Mouse (Mus musculus) ES-E14 (cell line): ENCODE measurements around the gene Prkaa1. TPM values are rescaled to one million over a fixed set of nuclear protein-coding genes. Genes with fewer than 3 reads are reported as not detected.

ENCODE experiments used
- DNase-seq: peaks from one replicate; pipeline ENCODE4 v3.0.0-alpha.2; 2013; ENCODE audit warnings: low read depth, low spot score
- H3K27ac ChIP-seq: 2 replicates; pipeline ENCODE4 v1.5.1; 2012; ENCODE audit warnings: low read depth, mild to moderate bottlenecking, low read length, moderate library complexity, mixed read lengths; ENCODE audit not compliant: poor library complexity, insufficient read depth, severe bottlenecking
- H3K36me3 ChIP-seq: 2 replicates; pipeline ENCODE4 v1.6.1; 2012; ENCODE audit warnings: mild to moderate bottlenecking, low read length, moderate library complexity, mixed read lengths; ENCODE audit not compliant: control insufficient read depth, poor library complexity, insufficient read depth, severe bottlenecking
- H3K4me1 ChIP-seq, 2 experiments: fragments of 150-350 bp in 1 of 2; sonication (generic) in 1 of 2; 2 replicates each; pipeline ENCODE4 v1.6.1; 2012; ENCODE audit warnings: low read length in 2 of 2, mild to moderate bottlenecking in 1 of 2, mixed read lengths in 1 of 2; ENCODE audit not compliant: control insufficient read depth in 2 of 2, insufficient read depth in 2 of 2, poor library complexity in 1 of 2
- H3K4me3 ChIP-seq, 2 experiments: fragments of 150-350 bp in 1 of 2; sonication (generic) in 1 of 2; 2 replicates each; pipeline ENCODE4 v1.5.1; 2012; ENCODE audit warnings: low read length in 2 of 2, low read depth in 1 of 2, mild to moderate bottlenecking in 1 of 2, mixed read lengths in 1 of 2; ENCODE audit not compliant: insufficient read depth in 1 of 2, poor library complexity in 1 of 2, severe bottlenecking in 1 of 2
- H3K9ac ChIP-seq: 2 replicates; pipeline ENCODE4 v1.6.1; 2012; ENCODE audit warnings: low read depth, mild to moderate bottlenecking, low read length, mixed read lengths; ENCODE audit not compliant: poor library complexity, insufficient read depth, severe bottlenecking
- H3K9me3 ChIP-seq: fragments of 150-350 bp; sonication (generic); 2 replicates; pipeline ENCODE4 v1.6.1; 2012; ENCODE audit warnings: low read depth, mild to moderate bottlenecking, low read length; ENCODE audit not compliant: control insufficient read depth, insufficient read depth
- CHD2 ChIP-seq: IDR thresholded peaks from 2 replicates; pipeline ENCODE4 v1.6.1; 2014; ENCODE audit warnings: mild to moderate bottlenecking, low read depth, low read length, inconsistent platforms
- HCFC1 ChIP-seq: IDR thresholded peaks from 2 replicates; pipeline ENCODE4 v1.6.1; 2012; ENCODE audit warnings: low read length, inconsistent platforms, borderline replicate concordance; ENCODE audit not compliant: insufficient read depth
- MAFK ChIP-seq: IDR thresholded peaks from 2 replicates; pipeline ENCODE4 v1.6.1; 2014; ENCODE audit warnings: mild to moderate bottlenecking, low read depth, low read length, inconsistent platforms; ENCODE audit not compliant: insufficient read depth
- ZC3H11A ChIP-seq: IDR thresholded peaks from 2 replicates; pipeline ENCODE4 v1.6.1; 2012; ENCODE audit warnings: low read depth, mild to moderate bottlenecking, inconsistent platforms, low read length, borderline replicate concordance
- ZNF384 ChIP-seq: IDR thresholded peaks from 2 replicates; pipeline ENCODE4 v1.6.1; 2012; ENCODE audit warnings: low read depth, low read length, inconsistent platforms
- in situ Hi-C, 2 experiments: fragments of 600-800 bp; cut with MboI; formaldehyde crosslinking; loops; one replicate each; pipeline ENCODE4 v1.15.1; 2025; ENCODE audit warnings: low sequenced_read_pairs in 2 of 2, inconsistent platforms in 1 of 2; ENCODE audit not compliant: unreplicated experiment in 2 of 2
- total RNA-seq: library from RNA; depleted of rRNA; stranded (reverse); fragments of 300-350 nt; gene quantifications from 2 replicates; pipeline ENCODE4 v1.2.3, GENCODE M21; 2012

Prkaa1 gene
- total RNA-seq, 1 experiment = 12.9 TPM

- no peak overlapping the region for H3K27ac ChIP-seq
- H3K9me3 ChIP-seq = no peaks in the 10 kb centered on the region
- TF ChIP-seq MAFK = no peak
- TF ChIP-seq CHD2 = no peak
- TF ChIP-seq HCFC1 = no peak
- no peak for TF ChIP-seq ZNF384
- no peak overlapping the region for H3K9ac ChIP-seq
- in situ Hi-C loops = no loop called here
- no peak overlapping the region for H3K4me3 ChIP-seq
- 0 out of 2 replicates have a peak, but pooled peaks cover 2% of the 10 kb centered on the region for H3K36me3 ChIP-seq
- no peak for DNase-seq
- H3K4me1 ChIP-seq = peaks cover 4% of the 10 kb centered on the region in 2 experiments
These were observed 11.0 kb downstream of the Prkaa1 start for GRCm38 (mm10) chr15:5154621-5155020.

- in situ Hi-C loops = no loop called here
- H3K4me1 ChIP-seq = peaks cover 4% of the 10 kb centered on the region in 2 experiments
- no peak for DNase-seq
- H3K4me3 ChIP-seq = no peak overlapping the region
- no peaks in the 10 kb centered on the region for H3K9me3 ChIP-seq
- H3K27ac ChIP-seq = no peak overlapping the region
- H3K36me3 ChIP-seq = 0 out of 2 replicates have a peak, but pooled peaks cover 2% of the 10 kb centered on the region
- H3K9ac ChIP-seq = no peak overlapping the region
- no peak for TF ChIP-seq ZC3H11A
These were observed 11.4 kb downstream of the Prkaa1 start for GRCm38 (mm10) chr15:5155093-5155492.

- no peak overlapping the region for H3K9ac ChIP-seq
- no peak for DNase-seq
- in situ Hi-C loops = no loop called here
- H3K36me3 ChIP-seq = 0 out of 2 replicates have a peak, but pooled peaks cover 2% of the 10 kb centered on the region
- no peaks in the 10 kb centered on the region for H3K9me3 ChIP-seq
- TF ChIP-seq CHD2 = no peak
- 0 out of 2 replicates have a peak, but pooled peaks have one; percentile 51 for TF ChIP-seq MAFK
- H3K4me1 ChIP-seq = peaks cover 4% of the 10 kb centered on the region in 2 experiments
- no peak overlapping the region for H3K27ac ChIP-seq
- no peak overlapping the region for H3K4me3 ChIP-seq
These were observed 12.7 kb downstream of the Prkaa1 start for GRCm38 (mm10) chr15:5156355-5156754.

- no peak overlapping the region for H3K4me3 ChIP-seq
- H3K27ac ChIP-seq = no peak overlapping the region
- H3K4me1 ChIP-seq = peaks cover 4% of the 10 kb centered on the region in 2 experiments; a peak in 3 of 4 replicates
- no peaks in the 10 kb centered on the region for H3K9me3 ChIP-seq
- in situ Hi-C loops = no loop called here
- no peak for DNase-seq
- no peak overlapping the region for H3K9ac ChIP-seq
- TF ChIP-seq ZC3H11A (no peak), MAFK (no peak), ZNF384 (no peak), CHD2 (no peak), HCFC1 (no peak)
- 0 out of 2 replicates have a peak, but pooled peaks cover 2% of the 10 kb centered on the region for H3K36me3 ChIP-seq
These were observed 13.7 kb downstream of the Prkaa1 start for GRCm38 (mm10) chr15:5157386-5157785.

- no peak for DNase-seq
- no peak overlapping the region for H3K9ac ChIP-seq
- H3K4me1 ChIP-seq = 0 out of 4 replicates have a peak, but pooled peaks cover 0 to 2% of the 10 kb centered on the region in 2 experiments
- TF ChIP-seq CHD2 (no peak), ZC3H11A (no peak)
- H3K27ac ChIP-seq = no peak overlapping the region
- H3K4me3 ChIP-seq = no peak overlapping the region
- in situ Hi-C loops = no loop called here
- H3K9me3 ChIP-seq = no peaks in the 10 kb centered on the region
- H3K36me3 ChIP-seq = peaks cover 5% of the 10 kb centered on the region; the same call in 1 of the 2 replicates
These were observed 15.2 kb downstream of the Prkaa1 start for GRCm38 (mm10) chr15:5158827-5159226.
